Mouse (Mus musculus): ENCODE data around the gene Drap1. TPM values are rescaled to one million over a fixed set of nuclear protein-coding genes. Genes with fewer than 3 reads are reported as not detected.
A peak's percentile ranks its signal among the peaks of the same experiment; 100 is the strongest.

Drap1 gene
- total RNA-seq, 2 experiments from 2014 or later, result 531 to 582 TPM

DNA sequence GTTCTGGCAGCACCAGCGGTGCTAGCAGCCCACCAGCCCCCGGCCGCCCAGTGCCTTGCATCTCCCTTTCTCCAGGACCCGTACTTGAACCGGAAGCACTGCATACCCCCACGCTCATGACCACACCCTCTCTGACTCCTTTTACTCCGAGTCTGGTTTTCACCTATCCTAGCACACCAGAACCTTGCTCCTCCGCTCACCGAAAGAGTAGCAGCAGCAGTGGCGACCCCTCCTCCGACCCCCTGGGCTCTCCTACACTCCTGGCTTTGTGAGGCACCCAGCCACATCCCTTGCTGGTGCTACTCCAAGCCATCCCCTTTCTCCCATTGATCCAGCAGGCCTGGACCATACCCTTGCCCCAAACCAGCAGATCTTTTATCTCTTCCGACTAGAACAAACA, 30.3 kb upstream of the Drap1 start:
- DNase-seq, result no peak
- intact Hi-C loops (cut with DNase I), result no loop called here

GRCm38 (mm10) chr19:5451766-5452165, 27.0 kb upstream of the Drap1 start:
- intact Hi-C loops (cut with DNase I), result no loop called here

DNA sequence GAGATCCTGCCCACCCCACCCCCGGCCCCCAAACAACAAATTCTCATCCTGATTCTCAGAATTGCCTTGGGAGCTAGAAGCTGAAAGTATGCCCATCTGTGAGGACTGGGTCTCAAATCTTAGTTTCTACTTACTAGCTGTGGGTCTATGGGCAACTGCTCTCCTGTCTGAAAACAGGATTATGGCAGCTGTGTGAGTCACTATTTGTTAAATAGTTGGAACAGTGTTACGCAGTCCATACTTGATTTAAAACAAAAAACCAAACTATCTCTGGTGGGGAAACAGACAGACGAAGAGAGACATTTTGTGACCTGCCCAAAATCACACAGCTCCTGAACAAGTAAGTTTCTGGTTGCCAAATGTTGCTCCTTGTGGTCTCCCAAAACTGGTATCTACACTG, 24.9 kb upstream of the Drap1 start:
- intact Hi-C loops (cut with DNase I), result no loop called here
- no peak for DNase-seq

More at GRCm38 (mm10) chr19:5451766-5452165, 27.0 kb upstream of the Drap1 start:
- DNase-seq, result no peak

DNA sequence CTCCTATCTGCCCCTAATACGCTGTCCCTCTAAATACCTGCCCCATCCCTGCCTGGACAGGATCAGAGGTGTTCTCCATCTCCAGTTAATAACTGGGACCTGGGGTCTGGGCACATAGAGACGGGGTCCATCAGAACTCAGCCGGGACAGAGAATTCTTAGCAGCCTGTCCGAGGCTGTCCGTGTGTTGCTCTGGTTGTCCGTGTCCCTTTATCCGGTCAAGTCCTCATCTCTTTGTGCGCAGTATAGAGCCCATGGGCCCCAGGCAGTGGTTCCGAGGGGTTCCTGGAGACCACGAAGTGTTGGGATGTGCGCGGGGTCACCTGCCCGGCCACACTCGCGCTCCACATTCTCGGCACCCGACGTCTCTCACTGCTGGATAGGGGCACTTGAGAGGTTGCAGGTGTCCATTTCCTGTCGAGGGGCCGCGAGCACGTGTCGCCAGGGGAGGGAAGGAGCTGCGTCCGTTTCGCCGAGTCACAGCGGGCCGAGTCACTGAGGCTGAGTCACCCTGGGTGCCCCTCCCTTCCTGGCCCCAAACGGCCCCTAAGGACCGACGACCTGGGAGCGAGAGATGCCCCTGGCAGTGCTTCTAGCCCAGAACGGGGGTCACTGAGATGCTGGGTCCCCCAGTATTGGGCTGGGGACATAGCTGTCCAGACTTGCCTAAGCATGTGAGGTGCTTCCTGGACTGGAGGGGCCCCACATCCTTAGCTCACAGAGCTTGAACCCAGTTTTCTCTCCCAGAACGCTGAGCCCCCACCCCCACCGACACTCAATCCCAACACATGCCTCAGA, 23.8 kb upstream of the Drap1 start:
- DNase-seq, result no peak
- intact Hi-C loops (cut with DNase I), result no loop called here

GRCm38 (mm10) chr19:5447515-5448353, 23.0 kb upstream of the Drap1 start, which contains the start of gene Fosl1:
Fosl1 (plus strand) TSS chr19:5447547.
- peak in 1 of 2 experiments; percentile 57 for DNase-seq
- intact Hi-C loops (cut with DNase I), result no loop called here

DNA sequence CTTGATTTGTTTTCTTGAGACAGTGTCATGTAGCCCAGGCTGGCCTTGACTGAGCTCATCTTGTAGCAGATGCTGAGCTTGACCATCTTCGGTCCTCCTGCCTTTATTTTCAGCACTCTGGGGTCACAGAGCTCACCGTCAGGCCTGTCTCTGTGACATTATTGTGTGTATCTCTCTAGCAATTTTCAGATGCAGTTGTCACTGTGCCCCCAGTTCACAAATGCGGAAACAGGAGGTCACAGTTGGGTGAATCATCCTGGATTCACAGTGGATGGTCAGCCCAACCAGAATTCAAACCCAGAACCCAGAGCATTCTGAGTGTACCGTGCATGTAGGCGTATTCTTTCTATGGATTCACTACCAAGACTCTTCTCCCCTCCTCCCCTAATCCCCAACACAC, 21.0 kb upstream of the Drap1 start:
- no peak for DNase-seq
- intact Hi-C loops (cut with DNase I), result no loop called here

GRCm38 (mm10) chr19:5444954-5445353, 20.2 kb upstream of the Drap1 start:
- intact Hi-C loops (cut with DNase I), result no loop called here
- DNase-seq, result no peak

- intact Hi-C loops (cut with DNase I), result no loop called here
Measured at GRCm38 (mm10) chr19:5444371-5444908, 19.7 kb upstream of the Drap1 start.

DNA sequence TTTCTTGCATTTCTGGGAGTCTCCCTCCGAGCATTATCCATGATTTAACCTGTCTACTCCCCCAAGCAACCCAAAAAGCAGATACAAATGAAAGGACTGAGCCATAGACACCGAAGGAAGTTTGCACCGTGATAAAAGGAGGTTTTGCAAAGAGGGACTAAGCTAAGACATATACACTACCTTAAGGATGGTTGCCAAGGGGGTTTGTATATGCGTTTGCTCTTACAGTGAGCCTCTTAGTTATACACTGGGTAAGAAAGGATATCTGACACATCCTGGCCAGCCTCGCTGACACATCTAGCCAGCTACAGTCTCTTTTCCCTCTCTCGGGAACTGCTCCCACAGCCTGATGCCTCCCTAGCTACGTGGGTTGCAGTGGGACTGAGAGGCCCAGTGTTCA, 9.2 kb upstream of the Drap1 start:
- intact Hi-C loops (cut with DNase I), result loop anchor here (5.0 kb wide), 1 partner anchor 53 kb away; the partner anchor contains the start of gene Mus81
- no peak for DNase-seq

More at GRCm38 (mm10) chr19:5444371-5444908, 19.7 kb upstream of the Drap1 start:
- DNase-seq, result no peak

DNA sequence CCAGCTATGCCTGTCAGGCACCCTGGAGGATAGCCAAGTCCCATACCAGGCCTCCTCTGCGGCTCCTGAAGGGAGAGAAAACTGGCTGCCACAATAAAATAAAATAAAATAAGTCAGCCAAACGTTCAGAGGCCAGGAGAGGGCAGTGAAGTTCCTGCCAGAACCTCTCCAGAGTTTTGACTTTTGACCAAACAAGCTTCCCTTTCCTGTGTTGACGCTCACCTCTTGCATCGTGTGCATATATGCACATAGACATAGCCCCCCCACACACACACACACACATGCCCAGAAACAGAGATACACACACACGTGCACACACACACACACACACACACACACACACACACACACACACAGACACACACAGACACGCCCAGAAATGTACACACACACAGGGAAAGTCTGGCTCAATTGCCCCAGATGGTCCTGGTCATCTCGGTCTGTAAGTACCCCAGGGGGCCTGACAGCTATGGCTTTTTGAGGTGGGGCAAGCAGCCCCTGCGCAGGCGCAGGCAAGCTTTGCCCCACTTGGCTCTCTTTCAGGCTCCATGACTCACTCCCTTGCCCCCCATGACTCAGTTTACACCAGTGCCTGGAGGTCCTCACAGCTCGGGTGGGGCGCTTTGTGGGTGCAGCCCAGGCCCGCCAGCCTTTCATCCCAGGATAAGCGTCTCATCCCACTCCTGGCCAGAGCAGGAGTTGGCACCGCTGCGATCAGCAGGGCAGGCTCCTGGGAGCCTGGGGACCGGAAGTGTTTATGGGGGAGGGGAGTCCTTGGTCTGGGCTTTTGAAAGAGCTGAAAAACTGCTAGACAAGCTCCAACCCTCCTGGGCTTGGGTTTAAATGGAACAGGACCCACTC, 8.4 kb upstream of the Drap1 start:
- intact Hi-C loops (cut with DNase I), result loop anchor here (5.0 kb wide), 1 partner anchor 54 kb away; the partner anchor contains the start of gene Mus81

DNA sequence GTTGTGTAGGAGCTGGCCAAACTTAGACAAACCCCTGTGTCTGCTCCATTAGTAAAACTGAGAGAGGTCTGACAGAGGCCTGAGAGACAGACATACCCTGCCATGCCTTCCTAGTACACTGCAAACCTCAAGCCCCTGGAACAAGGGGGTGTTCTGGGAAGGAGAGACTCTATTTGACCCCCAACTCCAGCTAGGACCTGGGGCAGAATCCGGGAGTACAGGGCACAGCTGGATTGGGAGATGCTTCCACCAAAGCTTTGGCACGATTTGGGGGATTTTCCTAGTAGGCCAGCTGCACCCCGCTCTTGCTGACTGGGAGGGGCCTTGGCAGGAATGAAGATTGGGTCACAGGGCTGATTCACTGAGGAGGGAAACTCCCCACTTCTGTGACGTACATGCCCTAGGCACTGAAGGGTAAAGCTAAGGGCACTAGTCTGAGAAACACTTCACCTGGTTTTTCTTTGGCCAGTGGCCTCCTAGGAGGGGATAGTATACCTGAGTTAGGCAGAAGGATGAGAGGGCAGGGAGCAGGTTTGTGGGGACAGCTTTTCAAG, 7.2 kb upstream of the Drap1 start:
- intact Hi-C loops (cut with DNase I), result loop anchor here (5.0 kb wide), 1 partner anchor 55 kb away; the partner anchor contains the start of gene Mus81
- DNase-seq, result no peak

More for the DNA sequence above, 8.4 kb upstream of the Drap1 start:
- DNase-seq, result no peak

DNA sequence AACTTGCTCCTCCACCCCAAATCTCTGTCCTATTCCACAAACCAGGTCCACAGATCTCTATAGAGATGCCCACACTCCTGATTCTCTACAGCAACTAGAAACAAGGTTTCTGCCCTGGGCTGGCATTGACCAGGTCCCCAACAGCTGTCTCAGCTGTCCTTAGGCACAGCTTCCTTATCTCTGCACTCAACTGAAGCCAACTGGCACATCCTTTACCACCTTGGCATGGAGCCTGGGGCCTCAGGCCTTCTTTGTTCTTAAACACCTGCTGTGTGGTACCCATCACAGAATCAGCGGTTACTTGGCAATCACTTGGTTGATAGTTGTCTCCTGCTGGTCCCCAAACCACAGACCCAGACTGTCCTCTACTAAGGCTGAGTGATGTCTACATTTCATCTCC, 5.6 kb upstream of the Drap1 start:
- intact Hi-C loops (cut with DNase I), result loop anchor here (5.0 kb wide), 1 partner anchor 57 kb away; the partner anchor contains the start of gene Mus81
- DNase-seq, result no peak

DNA sequence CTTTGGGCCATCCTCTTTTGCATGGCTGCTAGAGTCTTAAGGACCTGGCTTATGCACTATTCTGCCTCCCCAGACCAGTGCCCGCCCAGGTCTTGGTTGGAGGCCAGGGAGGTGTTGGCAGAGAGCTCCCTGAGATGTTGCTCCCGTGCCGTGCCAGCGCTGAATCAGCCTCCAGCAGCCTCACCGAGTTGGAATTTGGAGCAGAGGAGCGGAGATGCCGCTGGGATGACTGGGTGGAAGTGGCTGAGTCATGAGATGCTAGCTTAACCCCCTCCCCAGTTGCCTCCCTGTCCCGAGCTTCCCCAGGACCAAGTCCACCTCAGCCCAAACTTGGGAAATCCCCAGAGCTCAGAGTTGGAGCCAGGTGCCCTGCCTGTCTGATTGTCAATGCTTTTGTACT, 5.0 kb upstream of the Drap1 start:
- intact Hi-C loops (cut with DNase I), result loop anchor here (5.0 kb wide), 1 partner anchor 57 kb away; the partner anchor contains the start of gene Mus81
- DNase-seq, result peak; percentile 75 to 77

GRCm38 (mm10) chr19:5429219-5429618, 4.4 kb upstream of the Drap1 start:
- DNase-seq, result no peak
- intact Hi-C loops (cut with DNase I), result no loop called here

- intact Hi-C loops (cut with DNase I), result no loop called here
- no peak for DNase-seq
Measured at GRCm38 (mm10) chr19:5428083-5428482, 3.3 kb upstream of the Drap1 start.

DNA sequence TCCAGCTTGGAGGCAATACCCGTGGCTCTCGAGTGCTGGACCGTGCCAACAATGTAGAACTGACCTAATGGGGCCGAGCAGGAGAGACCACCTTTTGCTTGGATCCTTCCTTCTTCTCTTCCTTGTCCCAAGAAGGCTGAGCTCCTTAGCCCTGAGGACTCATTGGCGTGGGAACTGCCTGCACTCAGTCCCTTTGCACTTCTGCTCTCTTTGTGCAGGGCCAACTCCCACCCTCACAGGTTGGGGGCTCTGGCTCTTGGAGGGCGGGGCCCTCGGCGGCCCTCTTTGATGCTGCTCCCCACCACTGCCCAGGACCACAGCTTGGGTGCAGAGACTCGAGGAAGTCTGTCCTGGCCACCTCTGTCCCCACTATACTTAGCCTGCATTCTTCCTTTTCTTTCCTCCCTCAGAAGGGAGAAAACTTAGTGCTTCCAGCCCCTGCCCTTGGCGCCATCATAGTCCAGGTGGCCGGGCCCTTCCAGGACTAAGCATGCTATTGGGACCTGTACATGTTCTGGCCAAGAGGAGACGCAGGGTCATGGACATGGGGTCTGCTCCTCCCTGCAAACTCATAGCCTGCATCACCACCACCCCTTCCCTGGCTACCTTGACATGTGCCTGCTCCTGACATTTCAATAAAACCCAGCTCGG, 2.0 kb upstream of the Drap1 start:
- intact Hi-C loops (cut with DNase I), result no loop called here
- no peak for DNase-seq

DNA sequence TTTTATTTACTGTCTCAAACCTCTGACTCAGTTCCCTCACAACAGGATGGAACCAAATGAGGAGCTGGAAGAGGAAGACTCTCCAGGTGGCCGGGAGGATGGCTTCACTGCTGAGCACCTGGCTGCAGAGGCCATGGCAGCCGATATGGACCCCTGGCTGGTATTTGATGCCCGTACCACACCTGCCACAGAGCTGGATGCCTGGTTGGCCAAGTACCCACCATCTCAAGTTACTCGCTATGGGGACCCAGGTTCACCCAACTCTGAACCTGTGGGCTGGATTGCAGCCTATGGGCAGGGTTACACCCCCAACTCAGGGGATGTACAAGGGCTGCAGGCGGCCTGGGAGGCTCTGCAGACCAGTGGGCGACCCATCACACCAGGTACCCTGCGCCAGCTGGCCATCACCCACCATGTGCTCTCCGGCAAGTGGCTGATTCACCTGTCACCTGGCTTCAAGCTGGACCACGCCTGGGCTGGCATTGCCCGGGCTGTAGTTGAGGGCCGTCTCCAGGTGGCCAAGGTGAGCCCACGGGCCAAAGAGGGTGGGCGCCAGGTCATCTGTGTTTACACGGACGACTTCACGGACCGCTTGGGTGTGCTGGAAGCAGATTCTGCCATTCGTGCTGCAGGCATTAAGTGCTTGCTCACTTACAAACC, 1.3 kb upstream of the Drap1 start:
- no peak for DNase-seq
- intact Hi-C loops (cut with DNase I), result no loop called here

- intact Hi-C loops (cut with DNase I), result no loop called here
- DNase-seq, result peak; percentile 65 to 73
Measured at GRCm38 (mm10) chr19:5424092-5424781, 542 bp downstream of the Drap1 start.
